Mouse (Mus musculus) granulocyte monocyte progenitor cell, adult 5-6 weeks (primary cell): ENCODE measurements at regions not wholly inside any gene's neighbourhood (a gene's known extent, or its start where the extent isn't known, plus 50 kb on each side); places are given as distances from the start of the nearest gene placed in this dataset.
"Not testable (repeated sequence)": the region's sequence is repeated elsewhere in the genome, so short reads cannot be mapped to it uniquely, and the experiment has no call there.

ENCODE experiments used
- ATAC-seq: replicated peaks from 2 replicates; pipeline ENCODE4 v1.8.0; 2016; ENCODE audit warnings: mild to moderate bottlenecking, moderate TSS enrichment, inconsistent platforms; ENCODE audit not compliant: poor library complexity, severe bottlenecking

GRCm38 (mm10) chr17:84844950-84845349 lies 54.4 kb upstream of the Lrpprc start:
- ATAC-seq: peak; percentile 95

- ATAC-seq: no peak
These were observed 55.6 kb upstream of the Lrpprc start for GRCm38 (mm10) chr17:84846141-84846540.

- no peak for ATAC-seq
These were observed 57.9 kb upstream of the Lrpprc start for GRCm38 (mm10) chr17:84848385-84849030.

- no peak for ATAC-seq
These were observed 58.4 kb upstream of the Lrpprc start for GRCm38 (mm10) chr17:84849031-84849405.

GRCm38 (mm10) chr17:84850464-84850863 lies 59.9 kb upstream of the Lrpprc start:
- ATAC-seq: peak; percentile 76

- ATAC-seq: 0 out of 2 replicates have a peak, but pooled peaks have one; percentile 5
These were observed 60.3 kb upstream of the Lrpprc start for GRCm38 (mm10) chr17:84850893-84851292.

GRCm38 (mm10) chr17:84856971-84857370 lies 66.4 kb upstream of the Lrpprc start:
- ATAC-seq: no peak

- ATAC-seq: no peak
These were observed 68.2 kb upstream of the Lrpprc start for GRCm38 (mm10) chr17:84858830-84859229.

- peak; percentile 85 for ATAC-seq
These were observed 69.3 kb upstream of the Lrpprc start for GRCm38 (mm10) chr17:84859916-84860315.

GRCm38 (mm10) chr17:84860835-84861234 lies 70.2 kb upstream of the Lrpprc start:
- no peak for ATAC-seq

- ATAC-seq: not testable (repeated sequence)
These were observed 73.6 kb upstream of the Lrpprc start for GRCm38 (mm10) chr17:84864231-84864630.

- peak; percentile 59 for ATAC-seq
These were observed 74.6 kb upstream of the Lrpprc start for GRCm38 (mm10) chr17:84865158-84865557.

- ATAC-seq: no peak
These were observed 75.0 kb upstream of the Lrpprc start for GRCm38 (mm10) chr17:84865566-84865965.

- no peak for ATAC-seq
These were observed 78.6 kb upstream of the Lrpprc start for GRCm38 (mm10) chr17:84869074-84869722.

GRCm38 (mm10) chr17:84873554-84873953 lies 83.0 kb upstream of the Lrpprc start:
- ATAC-seq: no peak

- ATAC-seq: no peak
These were observed 82.0 kb upstream of the Ppm1b start for GRCm38 (mm10) chr17:84874494-84874893.

GRCm38 (mm10) chr17:84875031-84875430 lies 81.5 kb upstream of the Ppm1b start:
- no peak for ATAC-seq

- ATAC-seq: no peak
These were observed 80.5 kb upstream of the Ppm1b start for GRCm38 (mm10) chr17:84876037-84876436.

- no peak for ATAC-seq
These were observed 79.2 kb upstream of the Ppm1b start for GRCm38 (mm10) chr17:84877176-84877863.

- ATAC-seq: peak; percentile 85
These were observed 78.7 kb upstream of the Ppm1b start for GRCm38 (mm10) chr17:84877864-84878224.

GRCm38 (mm10) chr17:84878316-84878715 lies 78.2 kb upstream of the Ppm1b start:
- ATAC-seq: no peak

GRCm38 (mm10) chr17:84879146-84879545 lies 77.4 kb upstream of the Ppm1b start:
- no peak for ATAC-seq
